Mouse (Mus musculus): ENCODE measurements around the gene Nup155.

DNA sequence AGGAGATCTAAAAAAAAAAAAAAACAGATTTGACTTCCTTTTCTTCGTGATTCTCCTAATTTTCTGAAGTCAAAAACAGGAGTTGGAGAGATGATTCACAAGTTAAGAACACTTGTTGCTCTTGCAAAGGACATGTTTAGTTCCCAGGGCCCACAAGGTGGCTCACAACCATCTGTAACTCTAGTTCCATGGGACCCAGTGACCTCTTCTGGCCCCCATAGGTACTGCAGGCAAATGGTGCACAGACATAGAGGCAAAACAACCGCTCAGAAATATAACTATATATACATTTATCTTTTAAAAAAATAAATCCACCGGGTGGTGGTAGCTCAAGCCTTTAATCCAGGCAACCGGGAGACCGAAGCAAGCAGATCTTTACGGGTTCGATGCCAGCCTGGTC, 11.2 kb upstream of the Nup155 start:
- TF ChIP-seq CTCF (IDR thresholded peaks at IDR 0.05; ENCODE audit: borderline replicate concordance, control insufficient read depth, extremely low read depth, insufficient read depth, low read length, poor library complexity) (no peak), POLR2A (IDR thresholded peaks at IDR 0.05; ENCODE audit: control insufficient read depth, extremely low read depth, insufficient read depth, low read length, poor library complexity) (no peak)

Data from thymus, adult 2 months (tissue).